Mouse (Mus musculus) testis, adult 2 months (tissue): Measurements from ENCODE around the gene Sectm1b. TPM values are rescaled to one million over a fixed set of nuclear protein-coding genes. Genes with fewer than 3 reads are reported as not detected.
"Not testable (repeated sequence)": the region's sequence is repeated elsewhere in the genome, so short reads cannot be mapped to it uniquely, and the experiment has no call there.

ENCODE experiments used
- H3K27ac ChIP-seq: fragments of 200-500 bp; 2 replicates; pipeline ENCODE4 v1.5.1; 2012; ENCODE audit warnings: low read depth, low read length; ENCODE audit not compliant: control insufficient read depth, insufficient read depth
- H3K27me3 ChIP-seq: fragments of 200-500 bp; 2 replicates; pipeline ENCODE4 v1.6.1; 2012; ENCODE audit warnings: mild to moderate bottlenecking, low read length, moderate library complexity; ENCODE audit not compliant: control insufficient read depth, insufficient read depth
- H3K36me3 ChIP-seq: fragments of 200-500 bp; 2 replicates; pipeline ENCODE4 v1.6.1; 2012; ENCODE audit warnings: mild to moderate bottlenecking, low read length; ENCODE audit not compliant: control insufficient read depth, insufficient read depth
- H3K4me1 ChIP-seq: fragments of 200-500 bp; 2 replicates; pipeline ENCODE4 v1.6.1; 2012; ENCODE audit warnings: low read length; ENCODE audit not compliant: control insufficient read depth, insufficient read depth
- H3K4me3 ChIP-seq: fragments of 200-500 bp; 2 replicates; pipeline ENCODE4 v1.5.1; 2012; ENCODE audit warnings: low read depth, mild to moderate bottlenecking, low read length, moderate library complexity, mixed read lengths; ENCODE audit not compliant: control insufficient read depth
- CTCF ChIP-seq: fragments of 200-500 bp; IDR thresholded peaks from 2 replicates; pipeline ENCODE4 v1.5.1; 2012; ENCODE audit warnings: low read depth, mild to moderate bottlenecking, inconsistent platforms, low read length, moderate library complexity; ENCODE audit not compliant: control insufficient read depth, insufficient read depth, insufficient replicate concordance
- POLR2A ChIP-seq: fragments of 200-500 bp; IDR thresholded peaks from 2 replicates; pipeline ENCODE4 v1.6.1; 2012; ENCODE audit warnings: low read depth, mild to moderate bottlenecking, inconsistent platforms, low read length, moderate library complexity; ENCODE audit not compliant: control insufficient read depth
- polyA plus RNA-seq: library from polyadenylated mRNA; depleted of rRNA; stranded (reverse); fragments of >200 nt; gene quantifications from 2 replicates; pipeline ENCODE4 v1.2.3, GENCODE M21; 2012

The Sectm1b gene
- polyA plus RNA-seq, 1 experiment = not detected

GRCm38 (mm10) chr11:121067895-121068294 lies 4.5 kb upstream of the Sectm1b start:
- TF ChIP-seq CTCF (no peak), POLR2A (no peak)
- H3K4me3 ChIP-seq = peak overlapping the region; percentile 60

GRCm38 (mm10) chr11:121064197-121064596 lies 828 bp upstream of the Sectm1b start:
- TF ChIP-seq CTCF (no peak; the same call in 1 of the 2 replicates), POLR2A (no peak)
- H3K27ac ChIP-seq = no peak overlapping the region
- H3K27me3 ChIP-seq = no peaks in the 10 kb centered on the region
- no peaks in the 10 kb centered on the region for H3K4me1 ChIP-seq
- no peak overlapping the region for H3K4me3 ChIP-seq
- H3K36me3 ChIP-seq = no peaks in the 10 kb centered on the region

More at GRCm38 (mm10) chr11:121067895-121068294, 4.5 kb upstream of the Sectm1b start:
- Histone ChIP-seq H3K36me3 (no peaks in the 10 kb centered on the region), H3K4me1 (no peaks in the 10 kb centered on the region), H3K27me3 (no peaks in the 10 kb centered on the region), H3K27ac (no peak overlapping the region)

- Histone ChIP-seq H3K27me3 (no peaks in the 10 kb centered on the region), H3K36me3 (no peaks in the 10 kb centered on the region), H3K4me3 (no peak overlapping the region), H3K4me1 (no peaks in the 10 kb centered on the region), H3K27ac (no peak overlapping the region)
- TF ChIP-seq CTCF (no peak), POLR2A (no peak)
Observed at GRCm38 (mm10) chr11:121061615-121062014, 1.8 kb downstream of the Sectm1b start.

- not testable (repeated sequence) for H3K36me3 ChIP-seq, H3K4me3 ChIP-seq, H3K4me1 ChIP-seq, H3K27me3 ChIP-seq, H3K27ac ChIP-seq
Observed at GRCm38 (mm10) chr11:121060401-121061067, 2.8 kb downstream of the Sectm1b start.

GRCm38 (mm10) chr11:121059471-121059870 lies 3.9 kb downstream of the Sectm1b start:
- Histone ChIP-seq H3K4me1 (no peaks in the 10 kb centered on the region), H3K27ac (no peak overlapping the region), H3K36me3 (no peaks in the 10 kb centered on the region), H3K27me3 (no peaks in the 10 kb centered on the region), H3K4me3 (no peak overlapping the region)
- TF ChIP-seq POLR2A = no peak
- TF ChIP-seq CTCF = no peak

GRCm38 (mm10) chr11:121058956-121059355 lies 4.4 kb downstream of the Sectm1b start:
- TF ChIP-seq POLR2A = no peak
- no peak for TF ChIP-seq CTCF
- H3K4me1 ChIP-seq = no peaks in the 10 kb centered on the region
- no peaks in the 10 kb centered on the region for H3K36me3 ChIP-seq
- H3K4me3 ChIP-seq = no peak overlapping the region
- H3K27ac ChIP-seq = no peak overlapping the region
- H3K27me3 ChIP-seq = no peaks in the 10 kb centered on the region

- Histone ChIP-seq H3K4me3 (no peak overlapping the region), H3K27ac (no peak overlapping the region), H3K4me1 (peaks cover 2% of the 10 kb centered on the region; the same call in 1 of the 2 replicates), H3K36me3 (no peaks in the 10 kb centered on the region), H3K27me3 (no peaks in the 10 kb centered on the region)
- TF ChIP-seq CTCF = no peak
- TF ChIP-seq POLR2A = no peak
Observed at GRCm38 (mm10) chr11:121058122-121058521, 5.2 kb downstream of the Sectm1b start.

- TF ChIP-seq CTCF = no peak
- no peak for TF ChIP-seq POLR2A
- Histone ChIP-seq H3K27me3 (no peaks in the 10 kb centered on the region), H3K4me1 (peaks cover 2% of the 10 kb centered on the region; the same call in 1 of the 2 replicates), H3K27ac (no peak overlapping the region), H3K4me3 (no peak overlapping the region), H3K36me3 (no peaks in the 10 kb centered on the region)
Observed at GRCm38 (mm10) chr11:121056536-121057236, 6.7 kb downstream of the Sectm1b start.
